Mouse (Mus musculus) testis, adult 2 months (tissue): ENCODE measurements around the gene Nasp. TPM values are rescaled to one million over a fixed set of nuclear protein-coding genes. Genes with fewer than 3 reads are reported as not detected.
"Not testable (repeated sequence)": the region's sequence is repeated elsewhere in the genome, so short reads cannot be mapped to it uniquely, and the experiment has no call there.

ENCODE experiments used
- H3K27ac ChIP-seq: fragments of 200-500 bp; 2 replicates; pipeline ENCODE4 v1.5.1; 2012; ENCODE audit warnings: low read depth, low read length; ENCODE audit not compliant: control insufficient read depth, insufficient read depth
- H3K27me3 ChIP-seq: fragments of 200-500 bp; 2 replicates; pipeline ENCODE4 v1.6.1; 2012; ENCODE audit warnings: mild to moderate bottlenecking, low read length, moderate library complexity; ENCODE audit not compliant: control insufficient read depth, insufficient read depth
- H3K36me3 ChIP-seq: fragments of 200-500 bp; 2 replicates; pipeline ENCODE4 v1.6.1; 2012; ENCODE audit warnings: mild to moderate bottlenecking, low read length; ENCODE audit not compliant: control insufficient read depth, insufficient read depth
- H3K4me1 ChIP-seq: fragments of 200-500 bp; 2 replicates; pipeline ENCODE4 v1.6.1; 2012; ENCODE audit warnings: low read length; ENCODE audit not compliant: control insufficient read depth, insufficient read depth
- H3K4me3 ChIP-seq: fragments of 200-500 bp; 2 replicates; pipeline ENCODE4 v1.5.1; 2012; ENCODE audit warnings: low read depth, mild to moderate bottlenecking, low read length, moderate library complexity, mixed read lengths; ENCODE audit not compliant: control insufficient read depth
- CTCF ChIP-seq: fragments of 200-500 bp; IDR thresholded peaks from 2 replicates; pipeline ENCODE4 v1.5.1; 2012; ENCODE audit warnings: low read depth, mild to moderate bottlenecking, inconsistent platforms, low read length, moderate library complexity; ENCODE audit not compliant: control insufficient read depth, insufficient read depth, insufficient replicate concordance
- POLR2A ChIP-seq: fragments of 200-500 bp; IDR thresholded peaks from 2 replicates; pipeline ENCODE4 v1.6.1; 2012; ENCODE audit warnings: low read depth, mild to moderate bottlenecking, inconsistent platforms, low read length, moderate library complexity; ENCODE audit not compliant: control insufficient read depth
- polyA plus RNA-seq: library from polyadenylated mRNA; depleted of rRNA; stranded (reverse); fragments of >200 nt; gene quantifications from 2 replicates; pipeline ENCODE4 v1.2.3, GENCODE M21; 2012

Nasp gene
- polyA plus RNA-seq, 1 experiment = 149 TPM

- Histone ChIP-seq H3K4me1 (no peaks in the 10 kb centered on the region; the same call in 1 of the 2 replicates), H3K36me3 (no peaks in the 10 kb centered on the region), H3K27ac (no peak overlapping the region), H3K27me3 (no peaks in the 10 kb centered on the region), H3K4me3 (no peak overlapping the region)
- TF ChIP-seq CTCF (no peak), POLR2A (no peak)
These were observed 34.3 kb upstream of the Nasp start for GRCm38 (mm10) chr4:116661998-116662397.

- Histone ChIP-seq H3K4me1 (no peaks in the 10 kb centered on the region; the same call in 1 of the 2 replicates), H3K36me3 (no peaks in the 10 kb centered on the region), H3K27me3 (no peaks in the 10 kb centered on the region), H3K27ac (no peak overlapping the region), H3K4me3 (no peak overlapping the region)
- TF ChIP-seq CTCF (no peak), POLR2A (no peak)
These were observed 33.1 kb upstream of the Nasp start for GRCm38 (mm10) chr4:116660829-116661228.

GRCm38 (mm10) chr4:116659916-116660315 lies 32.2 kb upstream of the Nasp start:
- H3K27ac ChIP-seq, H3K27me3 ChIP-seq, H3K4me1 ChIP-seq, H3K36me3 ChIP-seq, H3K4me3 ChIP-seq: not testable (repeated sequence)

GRCm38 (mm10) chr4:116659474-116659873 lies 31.7 kb upstream of the Nasp start:
- Histone ChIP-seq H3K27ac (no peak overlapping the region), H3K36me3 (no peaks in the 10 kb centered on the region), H3K27me3 (no peaks in the 10 kb centered on the region), H3K4me3 (no peak overlapping the region), H3K4me1 (no peaks in the 10 kb centered on the region; the same call in 1 of the 2 replicates)
- TF ChIP-seq CTCF = no peak
- no peak for TF ChIP-seq POLR2A

- no peak for TF ChIP-seq POLR2A
- no peak for TF ChIP-seq CTCF
- H3K4me3 ChIP-seq = peak overlapping the region; percentile 57
- H3K36me3 ChIP-seq = no peaks in the 10 kb centered on the region
- H3K27me3 ChIP-seq = no peaks in the 10 kb centered on the region
- H3K27ac ChIP-seq = no peak overlapping the region
- no peaks in the 10 kb centered on the region; the same call in 1 of the 2 replicates for H3K4me1 ChIP-seq
These were observed 30.2 kb upstream of the Nasp start for GRCm38 (mm10) chr4:116657971-116658370.

- no peaks in the 10 kb centered on the region for H3K36me3 ChIP-seq
- TF ChIP-seq POLR2A = no peak
- no peak for TF ChIP-seq CTCF
- no peaks in the 10 kb centered on the region for H3K27me3 ChIP-seq
- H3K4me3 ChIP-seq = no peak overlapping the region
- H3K4me1 ChIP-seq = peaks cover 5% of the 10 kb centered on the region
- no peak overlapping the region for H3K27ac ChIP-seq
These were observed 27.9 kb upstream of the Nasp start for GRCm38 (mm10) chr4:116655658-116656057.

- H3K4me1 ChIP-seq = peaks cover 5% of the 10 kb centered on the region
- H3K27me3 ChIP-seq = no peaks in the 10 kb centered on the region
- H3K27ac ChIP-seq = no peak overlapping the region
- no peak overlapping the region for H3K4me3 ChIP-seq
- TF ChIP-seq POLR2A = no peak
- TF ChIP-seq CTCF = no peak
- no peaks in the 10 kb centered on the region for H3K36me3 ChIP-seq
These were observed 27.4 kb upstream of the Nasp start for GRCm38 (mm10) chr4:116655100-116655499.

GRCm38 (mm10) chr4:116653228-116653627 lies 25.5 kb upstream of the Nasp start:
- TF ChIP-seq POLR2A = no peak
- TF ChIP-seq CTCF = no peak
- Histone ChIP-seq H3K27me3 (no peaks in the 10 kb centered on the region), H3K4me3 (no peak overlapping the region), H3K36me3 (no peaks in the 10 kb centered on the region), H3K4me1 (peaks cover 5% of the 10 kb centered on the region), H3K27ac (peak overlapping the region; percentile 17)
